Mouse (Mus musculus) heart, embryonic 13.5 days (tissue): ENCODE results near the gene Clpb. TPM values are rescaled to one million over a fixed set of nuclear protein-coding genes. Genes with fewer than 3 reads are reported as not detected.

ENCODE experiments used
- ATAC-seq: fragments of 200-750 bp; cut with Nextera tagmentation; 2 replicates; pipeline ENCODE4 v1.8.0; 2017; ENCODE audit warnings: moderate TSS enrichment; ENCODE audit not compliant: insufficient number of reproducible peaks, low FRiP score, low TSS enrichment; ENCODE audit errors: extremely low read depth
- H3K27ac ChIP-seq: fragments of 300-500 bp; sonication (generic); replicated peaks from 2 replicates; pipeline ENCODE4 v1.5.1; 2015; ENCODE audit warnings: moderate library complexity, mild to moderate bottlenecking, inconsistent platforms
- H3K27me3 ChIP-seq: fragments of 300-500 bp; sonication (generic); replicated peaks from 2 replicates; pipeline ENCODE4 v1.6.1; 2015; ENCODE audit warnings: mild to moderate bottlenecking, inconsistent platforms
- H3K36me3 ChIP-seq: fragments of 300-500 bp; sonication (generic); 2 replicates; pipeline ENCODE4 v1.6.1; 2015; ENCODE audit warnings: mild to moderate bottlenecking, inconsistent platforms
- H3K4me1 ChIP-seq: fragments of 300-500 bp; sonication (generic); 2 replicates; pipeline ENCODE4 v1.6.1; 2015; ENCODE audit warnings: inconsistent platforms
- H3K4me2 ChIP-seq: fragments of 300-500 bp; sonication (generic); 2 replicates; pipeline ENCODE4 v1.6.1; 2015; ENCODE audit warnings: inconsistent platforms, mild to moderate bottlenecking, moderate library complexity
- H3K4me3 ChIP-seq: fragments of 300-500 bp; sonication (generic); 2 replicates; pipeline ENCODE4 v1.5.1; 2015; ENCODE audit warnings: moderate library complexity, mild to moderate bottlenecking, inconsistent platforms
- H3K9ac ChIP-seq: fragments of 300-500 bp; sonication (generic); 2 replicates; pipeline ENCODE4 v1.6.1; 2015; ENCODE audit warnings: inconsistent platforms, mild to moderate bottlenecking, moderate library complexity
- H3K9me3 ChIP-seq: fragments of 300-500 bp; sonication (generic); 2 replicates; pipeline ENCODE4 v1.6.1; 2016; ENCODE audit warnings: inconsistent platforms
- WGBS: fragments of 180-500 bp; shearing (Covaris S2); methylation state at CpG from one replicate; pipeline ENCODE4 v1.1.7; 2015; ENCODE audit warnings: mixed read lengths; 5-methylcytosine and 5-hydroxymethylcytosine counted together
- polyA plus RNA-seq: library from polyadenylated mRNA; unstranded; fragments of >200 nt; fragmentation: Nextera tagmentation; extraction: Ambion mirVana; gene quantifications from 2 replicates; pipeline ENCODE4 v1.2.1, GENCODE M21; 2015

The Clpb gene
- polyA plus RNA-seq, 1 experiment from 2014 or later, result 47.0 TPM

GRCm38 (mm10) chr7:101755301-101755700 lies 91.9 kb downstream of the Clpb start:
- no peak for ATAC-seq
- Histone ChIP-seq H3K4me1 (no peaks in the 10 kb centered on the region), H3K4me3 (no peak overlapping the region), H3K36me3 (peaks cover 22% of the 10 kb centered on the region), H3K4me2 (no peak overlapping the region), H3K9ac (no peak overlapping the region), H3K27me3 (no peaks in the 10 kb centered on the region), H3K27ac (no peak overlapping the region), H3K9me3 (no peaks in the 10 kb centered on the region)
- WGBS, result 88% methylated on average over 6 of the region's 6 CpGs

- no peak overlapping the region for H3K4me2 ChIP-seq
- H3K9ac ChIP-seq, result no peak overlapping the region
- peaks cover 8% of the 10 kb centered on the region for H3K36me3 ChIP-seq
- whole genome bisulfite sequencing, result 81% methylated on average over 11 of the region's 11 CpGs
- H3K27ac ChIP-seq, result no peak overlapping the region
- no peaks in the 10 kb centered on the region for H3K9me3 ChIP-seq
- peaks cover 14% of the 10 kb centered on the region for H3K4me1 ChIP-seq
- ATAC-seq, result no peak; the same call in 1 of the 2 replicates
- no peaks in the 10 kb centered on the region for H3K27me3 ChIP-seq
- H3K4me3 ChIP-seq, result no peak overlapping the region
Measured at GRCm38 (mm10) chr7:101761899-101762780, 98.7 kb downstream of the Clpb start.

- Histone ChIP-seq H3K4me1 (peaks cover 40% of the 10 kb centered on the region), H3K27ac (peak overlapping the region; percentile 71), H3K27me3 (no peaks in the 10 kb centered on the region), H3K9ac (no peak overlapping the region), H3K9me3 (no peaks in the 10 kb centered on the region), H3K4me2 (no peak overlapping the region), H3K36me3 (peaks cover 8% of the 10 kb centered on the region), H3K4me3 (no peak overlapping the region)
- WGBS, result 41% methylated on average over 5 of the region's 5 CpGs
- peak; percentile 60; the same call in 1 of the 2 replicates for ATAC-seq
Measured at GRCm38 (mm10) chr7:101767335-101767907, 104.0 kb downstream of the Clpb start.

- no peak overlapping the region for H3K9ac ChIP-seq
- no peak for ATAC-seq
- H3K9me3 ChIP-seq, result no peaks in the 10 kb centered on the region
- peaks cover 13% of the 10 kb centered on the region for H3K36me3 ChIP-seq
- H3K27ac ChIP-seq, result no peak overlapping the region
- no peaks in the 10 kb centered on the region for H3K27me3 ChIP-seq
- H3K4me3 ChIP-seq, result no peak overlapping the region
- H3K4me1 ChIP-seq, result peaks cover 41% of the 10 kb centered on the region
- 70% methylated on average over 7 of the region's 7 CpGs for WGBS
- H3K4me2 ChIP-seq, result no peak overlapping the region
Measured at GRCm38 (mm10) chr7:101770051-101770450, 106.6 kb downstream of the Clpb start.

GRCm38 (mm10) chr7:101771604-101772003 lies 108.2 kb downstream of the Clpb start:
- Histone ChIP-seq H3K27me3 (no peaks in the 10 kb centered on the region), H3K4me2 (no peak overlapping the region), H3K4me3 (no peak overlapping the region), H3K9me3 (no peaks in the 10 kb centered on the region), H3K27ac (peak overlapping the region; percentile 39; the same call in 1 of the 2 replicates), H3K4me1 (peaks cover 41% of the 10 kb centered on the region), H3K36me3 (peaks cover 7% of the 10 kb centered on the region), H3K9ac (0 out of 2 replicates have a peak overlapping the region, but pooled peaks have one; percentile 19)
- ATAC-seq, result no peak
- WGBS, result 51% methylated on average over 1 of the region's 1 CpGs

- Histone ChIP-seq H3K9me3 (no peaks in the 10 kb centered on the region), H3K4me2 (no peak overlapping the region), H3K4me3 (no peak overlapping the region), H3K9ac (no peak overlapping the region), H3K27ac (no peak overlapping the region), H3K27me3 (no peaks in the 10 kb centered on the region), H3K36me3 (peaks cover 7% of the 10 kb centered on the region), H3K4me1 (peaks cover 34% of the 10 kb centered on the region)
- ATAC-seq, result no peak
- WGBS, result 58% methylated on average over 8 of the region's 8 CpGs
Measured at GRCm38 (mm10) chr7:101772687-101773086, 109.3 kb downstream of the Clpb start.

DNA sequence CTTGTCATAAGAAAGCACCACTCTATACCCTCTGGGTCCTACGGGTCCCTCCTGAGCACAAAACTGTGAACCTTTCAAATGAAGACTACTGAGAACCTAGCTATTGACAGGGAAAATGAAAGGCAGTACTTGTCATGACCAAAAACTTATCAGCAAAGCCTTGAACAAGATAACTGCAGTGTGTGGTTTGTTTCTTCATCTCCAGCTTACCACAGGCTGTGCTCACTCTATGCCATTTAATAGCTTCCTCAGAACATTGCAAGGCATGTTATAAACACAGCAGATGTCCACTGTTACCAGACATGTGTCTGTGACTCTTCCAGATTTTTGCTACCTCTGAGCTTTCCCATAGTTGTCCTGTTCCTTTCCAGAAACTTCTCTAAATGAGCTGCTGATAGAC lies 113.6 kb downstream of the Clpb start:
- H3K27me3 ChIP-seq, result no peaks in the 10 kb centered on the region
- H3K4me3 ChIP-seq, result no peak overlapping the region
- H3K4me1 ChIP-seq, result peaks cover 9% of the 10 kb centered on the region
- no peak overlapping the region for H3K4me2 ChIP-seq
- WGBS, result 81% methylated on average over 1 of the region's 1 CpGs
- ATAC-seq, result no peak
- no peak overlapping the region for H3K27ac ChIP-seq
- no peak overlapping the region for H3K9ac ChIP-seq
- H3K36me3 ChIP-seq, result peaks cover 34% of the 10 kb centered on the region
- H3K9me3 ChIP-seq, result no peaks in the 10 kb centered on the region

- peak within 1 kb of the TSS; percentile 47 for H3K4me3 ChIP-seq
- no peak for ATAC-seq
- peaks cover 3% of the 10 kb centered on the region; the same call in 1 of the 2 replicates for H3K36me3 ChIP-seq
- H3K27ac ChIP-seq, result no peak within 1 kb of the TSS
- H3K9ac ChIP-seq, result peak within 1 kb of the TSS; percentile 68
- H3K4me1 ChIP-seq, result peaks cover 39% of the 10 kb centered on the region
- 0 out of 2 replicates have a peak, but pooled peaks cover 3% of the 10 kb centered on the region for H3K9me3 ChIP-seq
- peak within 1 kb of the TSS; percentile 68 for H3K4me2 ChIP-seq
- H3K27me3 ChIP-seq, result peaks cover 64% of the 10 kb centered on the region
- WGBS, result 1% methylated on average over 43 of the region's 45 CpGs
Measured at GRCm38 (mm10) chr7:101817861-101818401, 154.5 kb downstream of the Clpb start, which contains the start of gene Phox2a. Phox2a (plus strand) TSS chr7:101818313.

DNA sequence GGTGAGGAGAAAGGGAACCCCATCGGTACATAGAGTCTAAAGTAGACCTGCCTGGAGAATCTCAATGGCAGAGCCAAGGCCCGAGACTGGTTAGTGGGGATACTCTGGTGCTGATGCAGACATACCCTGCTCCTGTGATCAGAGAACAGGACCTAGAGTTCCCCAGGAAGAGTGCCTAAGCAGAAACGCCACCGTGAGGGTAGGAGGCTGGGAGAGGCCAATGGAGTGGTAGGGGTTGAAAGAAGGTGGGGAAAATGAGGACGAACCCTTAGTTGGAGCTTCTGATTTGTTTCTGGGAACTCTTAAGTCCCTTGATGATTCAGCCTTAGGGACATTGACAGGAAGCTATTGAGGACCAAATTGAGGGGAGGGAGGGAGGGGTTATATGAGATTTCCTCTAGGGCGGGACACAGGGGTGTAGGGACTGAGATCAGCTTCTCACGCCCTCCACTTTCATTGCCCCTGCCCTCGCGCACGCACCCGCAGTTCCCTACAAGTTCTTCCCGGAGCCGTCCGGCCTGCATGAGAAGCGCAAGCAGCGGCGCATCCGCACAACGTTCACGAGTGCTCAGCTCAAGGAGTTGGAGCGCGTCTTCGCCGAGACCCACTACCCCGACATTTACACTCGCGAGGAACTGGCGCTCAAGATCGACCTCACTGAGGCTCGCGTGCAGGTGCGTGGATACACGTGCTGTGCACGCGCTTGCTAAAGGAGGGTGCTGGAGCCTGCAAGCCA lies 157.0 kb downstream of the Clpb start:
- Histone ChIP-seq H3K9me3 (no peaks in the 10 kb centered on the region), H3K4me2 (peak overlapping the region; percentile 96), H3K4me3 (peak overlapping the region; percentile 63), H3K27ac (no peak overlapping the region), H3K36me3 (peaks cover 28% of the 10 kb centered on the region), H3K27me3 (peaks cover 62% of the 10 kb centered on the region), H3K9ac (peak overlapping the region; percentile 70), H3K4me1 (peaks cover 48% of the 10 kb centered on the region)
- 3% methylated on average over 35 of the region's 35 CpGs for WGBS
- ATAC-seq, result no peak

DNA sequence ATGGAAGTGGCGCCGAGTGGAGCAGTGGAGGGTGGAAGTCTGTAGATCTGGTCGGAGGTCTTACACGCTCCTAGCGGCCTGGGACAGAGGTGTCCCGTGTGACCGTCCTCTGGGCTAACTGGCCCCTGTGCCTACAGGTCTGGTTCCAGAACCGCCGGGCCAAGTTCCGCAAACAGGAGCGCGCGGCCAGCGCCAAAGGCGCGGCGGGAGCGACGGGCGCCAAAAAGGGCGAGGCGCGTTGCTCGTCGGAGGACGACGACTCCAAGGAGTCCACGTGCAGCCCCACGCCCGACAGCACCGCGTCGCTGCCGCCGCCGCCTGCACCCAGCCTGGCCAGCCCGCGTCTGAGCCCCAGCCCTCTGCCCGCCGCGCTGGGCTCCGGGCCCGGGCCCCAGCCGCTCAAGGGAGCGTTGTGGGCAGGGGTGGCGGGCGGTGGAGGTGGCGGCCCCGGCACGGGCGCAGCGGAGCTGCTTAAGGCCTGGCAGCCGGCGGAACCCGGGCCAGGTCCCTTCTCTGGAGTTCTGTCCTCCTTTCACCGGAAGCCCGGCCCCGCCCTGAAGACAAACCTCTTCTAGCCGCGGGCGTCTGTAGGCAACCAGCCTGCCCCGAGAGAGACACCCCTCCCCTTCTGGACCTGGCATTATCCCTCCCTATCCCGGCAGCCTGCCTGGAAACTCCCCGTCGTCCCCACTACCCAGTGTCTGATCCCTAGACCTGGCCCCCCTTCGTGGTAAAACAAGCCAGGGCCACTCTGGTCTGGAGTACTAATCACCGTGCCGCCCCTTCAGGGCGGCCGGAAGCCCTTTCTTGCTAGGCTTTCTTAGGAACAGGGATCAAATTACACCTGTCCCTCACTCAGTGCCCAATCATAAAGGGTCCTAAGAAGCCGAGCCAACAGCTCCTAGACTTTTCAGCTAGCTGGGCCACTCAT lies 158.4 kb downstream of the Clpb start:
- H3K4me1 ChIP-seq, result peaks cover 48% of the 10 kb centered on the region
- H3K9ac ChIP-seq, result peak overlapping the region; percentile 89
- peak overlapping the region; percentile 78 for H3K27ac ChIP-seq
- peak; percentile 75; the same call in 1 of the 2 replicates for ATAC-seq
- under 1% methylated on average over 71 of the region's 71 CpGs for WGBS
- peak overlapping the region; percentile 63 for H3K4me3 ChIP-seq
- H3K36me3 ChIP-seq, result peaks cover 42% of the 10 kb centered on the region
- H3K27me3 ChIP-seq, result peaks cover 52% of the 10 kb centered on the region
- H3K9me3 ChIP-seq, result no peaks in the 10 kb centered on the region
- H3K4me2 ChIP-seq, result peak overlapping the region; percentile 96
